Mouse (Mus musculus): ENCODE data around the gene Srpk2. TPM values are rescaled to one million over a fixed set of nuclear protein-coding genes. Genes with fewer than 3 reads are reported as not detected.

Srpk2 gene
- total and polyA plus RNA-seq, 3 experiments = 11.2 to 41.7 (median 16.9) TPM

- Histone ChIP-seq H3K9ac (ENCODE audit: control insufficient read depth, low read depth, low read length, poor library complexity, severe bottlenecking) (no peak overlapping the region), H3K79me2 (ENCODE audit: control insufficient read depth, insufficient read depth, low read length, poor library complexity) (peaks cover 1% of the 10 kb centered on the region; the same call in 1 of the 2 replicates), H3K4me3 (ENCODE audit: control insufficient read depth in 1 of 2, insufficient read depth in 1 of 2, low read depth in 2 of 2, low read length in 2 of 2) (no peak overlapping the region), H3K4me1 (ENCODE audit: control insufficient read depth in 1 of 2, insufficient read depth in 2 of 2, low read length in 2 of 2) (peaks cover 14 to 23% of the 10 kb centered on the region in 2 experiments), H3K27me3 (ENCODE audit: control insufficient read depth in 1 of 2, insufficient read depth in 2 of 2, low read length in 2 of 2) (no peaks in the 10 kb centered on the region), H3K27ac (ENCODE audit: control insufficient read depth, low read depth, low read length) (no peak overlapping the region), H3K9me3 (replicated peaks; ENCODE audit: insufficient read depth, low read length) (no peaks in the 10 kb centered on the region), H3K36me3 (ENCODE audit: control insufficient read depth in 1 of 2, insufficient read depth in 2 of 2, low read length in 2 of 2) (peaks cover 0 to 37% of the 10 kb centered on the region in 2 experiments; a peak in 2 of 4 replicates)
- TF ChIP-seq ZNF384 (IDR thresholded peaks at IDR 0.05; ENCODE audit: low read depth, low read length) (peak; percentile 76), SIN3A (IDR thresholded peaks at IDR 0.05; ENCODE audit: low read length) (no peak), GATA1 (IDR thresholded peaks at IDR 0.05; ENCODE audit: low read depth, low read length) (peak; percentile 69), EP300 (IDR thresholded peaks at IDR 0.05; ENCODE audit: low read depth in 1 of 2, low read length in 2 of 2) (peak in 1 of 2 experiments; percentile 31; a peak in 1 of 4 replicates)
- DNase-seq (ENCODE audit: low read depth, low spot score) = peak; percentile 27
These were observed 102.8 kb downstream of the Srpk2 start for GRCm38 (mm10) chr5:23581484-23582060.

GRCm38 (mm10) chr5:23579120-23579880 is 105.1 kb downstream of the Srpk2 start:
- peaks cover 0 to 44% of the 10 kb centered on the region in 2 experiments; a peak in 2 of 4 replicates for H3K36me3 ChIP-seq (ENCODE audit: control insufficient read depth in 1 of 2, insufficient read depth in 2 of 2, low read length in 2 of 2)
- peak overlapping the region; percentile 8; the same call in 1 of the 2 replicates for H3K9ac ChIP-seq (ENCODE audit: control insufficient read depth, low read depth, low read length, poor library complexity, severe bottlenecking)
- peaks cover 1% of the 10 kb centered on the region; the same call in 1 of the 2 replicates for H3K79me2 ChIP-seq (ENCODE audit: control insufficient read depth, insufficient read depth, low read length, poor library complexity)
- peak overlapping the region; percentile 76 for H3K27ac ChIP-seq (ENCODE audit: control insufficient read depth, low read depth, low read length)
- DNase-seq (ENCODE audit: low read depth, low spot score) = peak; percentile 89
- TF ChIP-seq ZNF384 (IDR thresholded peaks at IDR 0.05; ENCODE audit: low read depth, low read length) (no peak), SIN3A (IDR thresholded peaks at IDR 0.05; ENCODE audit: low read length) (peak; percentile 76; the same call in 1 of the 2 replicates), TAL1 (IDR thresholded peaks at IDR 0.05; ENCODE audit: low read length) (peak; percentile 88), EP300 (IDR thresholded peaks at IDR 0.05; ENCODE audit: low read depth in 1 of 2, low read length in 2 of 2) (peak; percentile 89 to 91), JUND (IDR thresholded peaks at IDR 0.05; ENCODE audit: low read depth, low read length) (peak; percentile 76; the same call in 1 of the 2 replicates), MYC (IDR thresholded peaks at IDR 0.05; ENCODE audit: low read depth, low read length) (peak; percentile 54; the same call in 1 of the 2 replicates), ETS1 (IDR thresholded peaks at IDR 0.05; ENCODE audit: low read depth, low read length) (peak; percentile 86), TCF12 (IDR thresholded peaks at IDR 0.05; ENCODE audit: low read depth, low read length) (peak; percentile 86), MEF2A (IDR thresholded peaks at IDR 0.05; ENCODE audit: extremely low read depth, insufficient replicate concordance, low read depth, low read length, poor library complexity, severe bottlenecking) (no peak), RAD21 (IDR thresholded peaks at IDR 0.05; ENCODE audit: low read depth, low read length) (no peak), MAFK (IDR thresholded peaks at IDR 0.05; ENCODE audit: borderline replicate concordance, low read depth, low read length) (peak; percentile 46; the same call in 1 of the 2 replicates), ZMIZ1 (IDR thresholded peaks at IDR 0.05; ENCODE audit: low read depth, low read length) (no peak), ZKSCAN1 (IDR thresholded peaks at IDR 0.05; ENCODE audit: low read depth, low read length) (no peak), RCOR1 (IDR thresholded peaks at IDR 0.05; ENCODE audit: low read depth, low read length) (0 out of 2 replicates have a peak, but pooled peaks have one; percentile 2), MAZ (IDR thresholded peaks at IDR 0.05; ENCODE audit: low read depth, low read length) (no peak), GATA1 (IDR thresholded peaks at IDR 0.05; ENCODE audit: low read depth, low read length) (peak; percentile 91), POLR2A (IDR thresholded peaks at IDR 0.05; ENCODE audit: control insufficient read depth in 1 of 2, insufficient read depth in 1 of 2, low read depth in 1 of 2, low read length in 2 of 2, poor library complexity in 1 of 2) (no peak), CTCF (IDR thresholded peaks at IDR 0.05 in 2 of 3, conservative IDR thresholded peaks at IDR 0.05 in 1 of 3; ENCODE audit: control insufficient read depth in 1 of 3, insufficient read depth in 1 of 3, low read depth in 2 of 3, low read length in 3 of 3, poor library complexity in 1 of 3, severe bottlenecking in 1 of 3) (no peak), MYB (IDR thresholded peaks at IDR 0.05; ENCODE audit: low read depth, low read length) (peak; percentile 76)
- H3K9me3 ChIP-seq (replicated peaks; ENCODE audit: insufficient read depth, low read length) = no peaks in the 10 kb centered on the region
- H3K27me3 ChIP-seq (ENCODE audit: control insufficient read depth in 1 of 2, insufficient read depth in 2 of 2, low read length in 2 of 2) = no peaks in the 10 kb centered on the region
- H3K4me3 ChIP-seq (ENCODE audit: control insufficient read depth in 1 of 2, insufficient read depth in 1 of 2, low read depth in 2 of 2, low read length in 2 of 2) = no peak overlapping the region
- H3K4me1 ChIP-seq (ENCODE audit: control insufficient read depth in 1 of 2, insufficient read depth in 2 of 2, low read length in 2 of 2) = peaks cover 20 to 23% of the 10 kb centered on the region in 2 experiments
